Mouse (Mus musculus) limb, embryonic 14.5 days (tissue): ENCODE measurements around the gene Slc35f3. TPM values are rescaled to one million over a fixed set of nuclear protein-coding genes. Genes with fewer than 3 reads are reported as not detected.

ENCODE experiments used
- ATAC-seq: fragments of 200-750 bp; cut with Nextera tagmentation; 2 replicates; pipeline ENCODE4 v1.8.0; 2017; ENCODE audit warnings: low read depth, moderate number of reproducible peaks, moderate TSS enrichment; ENCODE audit not compliant: low FRiP score
- DNase-seq: peaks from one replicate; pipeline ENCODE4 v3.0.0-alpha.2; 2015; ENCODE audit warnings: low spot score
- H3K27ac ChIP-seq: fragments of 300-500 bp; sonication (generic); replicated peaks from 2 replicates; pipeline ENCODE4 v1.5.1; 2014; ENCODE audit warnings: low read depth, mild to moderate bottlenecking, low read length, moderate library complexity, mixed read lengths
- H3K27me3 ChIP-seq: fragments of 300-500 bp; sonication (generic); 2 replicates; pipeline ENCODE4 v1.6.1; 2014; ENCODE audit warnings: low read length, mixed read lengths; ENCODE audit not compliant: control insufficient read depth, insufficient read depth
- H3K36me3 ChIP-seq: fragments of 300-500 bp; sonication (generic); 2 replicates; pipeline ENCODE4 v1.6.1; 2014; ENCODE audit warnings: mild to moderate bottlenecking, low read length, moderate library complexity, mixed read lengths; ENCODE audit not compliant: control insufficient read depth, insufficient read depth
- H3K4me1 ChIP-seq: fragments of 300-500 bp; sonication (generic); 2 replicates; pipeline ENCODE4 v1.6.1; 2014; ENCODE audit warnings: antibody characterized with exemption, low read length, mixed read lengths; ENCODE audit not compliant: control insufficient read depth, insufficient read depth
- H3K4me2 ChIP-seq: fragments of 300-500 bp; sonication (generic); replicated peaks from 2 replicates; pipeline ENCODE4 v1.6.1; 2014; ENCODE audit warnings: low read depth, mild to moderate bottlenecking, low read length, moderate library complexity; ENCODE audit not compliant: severe bottlenecking
- H3K4me3 ChIP-seq: fragments of 300-500 bp; sonication (generic); replicated peaks from 2 replicates; pipeline ENCODE4 v1.5.1; 2014; ENCODE audit warnings: low read length
- H3K9ac ChIP-seq: fragments of 300-500 bp; sonication (generic); 2 replicates; pipeline ENCODE4 v1.6.1; 2014; ENCODE audit warnings: mild to moderate bottlenecking, low read depth, low read length, moderate library complexity; ENCODE audit not compliant: severe bottlenecking
- H3K9me3 ChIP-seq: fragments of 300-500 bp; sonication (generic); 2 replicates; pipeline ENCODE4 v1.6.1; 2016; ENCODE audit warnings: low read length; ENCODE audit not compliant: control insufficient read depth
- POLR2A ChIP-seq: fragments of 200-500 bp; IDR thresholded peaks from 2 replicates; pipeline ENCODE4 v1.8.0; 2012; ENCODE audit warnings: inconsistent platforms, mild to moderate bottlenecking, moderate library complexity, borderline replicate concordance; ENCODE audit not compliant: insufficient read depth, insufficient read length; ENCODE audit errors: extremely low read depth
- WGBS: fragments of 180-500 bp; shearing (Covaris S2); extraction: QIAGEN DNeasy Blood & Tissue Kit; methylation state at CpG from one replicate; pipeline ENCODE4 v1.1.7; 2014; 5-methylcytosine and 5-hydroxymethylcytosine counted together
- polyA plus RNA-seq, 2 experiments: library from polyadenylated mRNA; depleted of rRNA in 1 of 2; stranded (reverse) in 1 of 2; unstranded in 1 of 2; fragments of >200 nt; fragmentation: Nextera tagmentation in 1 of 2; extraction: Ambion mirVana in 1 of 2; gene quantifications; 2 replicates each; pipeline versions ENCODE4 v1.2.1 to v1.2.3; 2012 to 2014

The Slc35f3 gene
- polyA plus RNA-seq, 2 experiments = 1.7 to 1.8 TPM

DNA sequence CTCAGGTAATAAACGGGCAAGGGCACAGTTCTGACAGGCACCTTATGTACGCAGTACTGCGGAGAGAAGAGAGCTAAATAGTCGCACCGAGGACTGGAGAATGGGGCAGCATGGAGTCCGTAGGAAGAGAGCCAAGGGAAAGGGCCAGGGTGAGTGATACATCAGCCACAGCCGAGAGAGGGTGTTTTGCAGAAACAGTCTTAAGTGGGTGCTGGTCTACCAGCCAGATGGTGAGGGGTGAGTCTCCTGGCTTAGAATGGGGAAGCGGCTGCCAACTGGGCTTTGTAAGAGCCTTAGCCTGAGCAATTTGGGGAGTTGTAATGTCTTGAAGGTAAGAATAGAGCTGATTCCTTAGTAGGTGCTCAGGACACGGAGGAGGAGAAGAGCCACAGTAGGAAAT lies 8.8 kb downstream of the Slc35f3 start:
- H3K36me3 ChIP-seq = no peaks in the 10 kb centered on the region
- no peak for TF ChIP-seq POLR2A
- H3K27ac ChIP-seq = no peak overlapping the region
- DNase-seq (no peak), ATAC-seq (no peak)
- no peak overlapping the region for H3K4me3 ChIP-seq
- H3K9ac ChIP-seq = no peak overlapping the region
- WGBS = 78% methylated on average over 9 of the region's 9 CpGs
- no peaks in the 10 kb centered on the region for H3K9me3 ChIP-seq
- H3K4me2 ChIP-seq = no peak overlapping the region
- no peaks in the 10 kb centered on the region for H3K4me1 ChIP-seq
- H3K27me3 ChIP-seq = no peaks in the 10 kb centered on the region

DNA sequence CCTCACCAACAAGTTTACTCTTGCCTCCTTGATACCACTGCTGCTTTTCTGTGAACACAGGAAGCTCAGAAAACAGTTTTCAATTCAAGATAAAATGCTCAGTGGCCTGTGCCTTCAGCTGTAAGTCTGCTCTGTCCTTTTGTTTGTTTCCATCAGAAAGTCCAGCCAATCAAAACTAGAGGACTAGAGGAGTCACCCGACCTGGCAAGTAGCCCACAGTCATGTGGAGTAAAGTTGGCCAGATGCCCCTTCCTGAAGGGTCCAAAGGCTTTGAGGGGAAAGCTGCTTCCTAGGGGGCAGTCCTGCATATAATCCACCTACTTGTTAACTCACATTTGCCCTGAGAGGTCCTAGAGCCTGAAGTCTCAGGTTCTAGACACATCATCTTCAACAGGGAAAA lies 10.7 kb downstream of the Slc35f3 start:
- H3K36me3 ChIP-seq = no peaks in the 10 kb centered on the region
- no peak overlapping the region for H3K4me2 ChIP-seq
- no peak overlapping the region for H3K27ac ChIP-seq
- ATAC-seq = no peak
- no peak for TF ChIP-seq POLR2A
- no peak overlapping the region for H3K4me3 ChIP-seq
- DNase-seq = peak; percentile 38
- H3K9me3 ChIP-seq = no peaks in the 10 kb centered on the region
- WGBS = 31% methylated on average over 1 of the region's 1 CpGs
- no peak overlapping the region for H3K9ac ChIP-seq
- H3K4me1 ChIP-seq = no peaks in the 10 kb centered on the region
- no peaks in the 10 kb centered on the region for H3K27me3 ChIP-seq

DNA sequence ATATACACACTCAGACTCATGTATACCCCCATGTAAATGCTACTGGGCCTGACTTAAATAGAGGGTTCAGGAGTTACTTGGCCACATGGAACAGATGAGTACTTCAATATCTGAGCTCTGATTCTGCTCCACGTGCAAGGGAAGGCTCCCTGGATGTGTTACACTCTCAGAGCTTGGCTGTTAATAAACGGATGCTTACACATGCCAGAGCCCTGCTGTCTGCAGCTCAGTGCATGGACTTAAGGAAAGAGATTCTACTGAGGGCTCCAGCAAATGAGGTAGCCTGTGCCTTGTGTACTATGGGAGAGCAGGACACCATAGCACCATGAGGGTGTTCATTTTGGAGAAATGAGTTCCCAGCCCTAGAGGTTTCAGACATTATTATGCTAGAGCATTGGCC lies 26.6 kb downstream of the Slc35f3 start:
- Histone ChIP-seq H3K36me3 (no peaks in the 10 kb centered on the region), H3K4me3 (no peak overlapping the region), H3K27me3 (no peaks in the 10 kb centered on the region), H3K4me2 (no peak overlapping the region), H3K9me3 (peaks cover 12% of the 10 kb centered on the region), H3K27ac (no peak overlapping the region), H3K4me1 (peaks cover 6% of the 10 kb centered on the region), H3K9ac (no peak overlapping the region)
- no peak for ATAC-seq
- WGBS = 65% methylated on average over 2 of the region's 2 CpGs
- no peak for TF ChIP-seq POLR2A
- DNase-seq = no peak

GRCm38 (mm10) chr8:126326136-126326535 lies 27.8 kb downstream of the Slc35f3 start:
- DNase-seq = no peak
- peaks cover 12% of the 10 kb centered on the region for H3K9me3 ChIP-seq
- H3K4me2 ChIP-seq = no peak overlapping the region
- H3K9ac ChIP-seq = no peak overlapping the region
- H3K36me3 ChIP-seq = no peaks in the 10 kb centered on the region
- TF ChIP-seq POLR2A = no peak
- H3K4me3 ChIP-seq = no peak overlapping the region
- 68% methylated on average over 1 of the region's 1 CpGs for WGBS
- ATAC-seq = no peak
- H3K27me3 ChIP-seq = no peaks in the 10 kb centered on the region
- peak overlapping the region; percentile 33; the same call in 1 of the 2 replicates for H3K27ac ChIP-seq
- peaks cover 6% of the 10 kb centered on the region for H3K4me1 ChIP-seq

DNA sequence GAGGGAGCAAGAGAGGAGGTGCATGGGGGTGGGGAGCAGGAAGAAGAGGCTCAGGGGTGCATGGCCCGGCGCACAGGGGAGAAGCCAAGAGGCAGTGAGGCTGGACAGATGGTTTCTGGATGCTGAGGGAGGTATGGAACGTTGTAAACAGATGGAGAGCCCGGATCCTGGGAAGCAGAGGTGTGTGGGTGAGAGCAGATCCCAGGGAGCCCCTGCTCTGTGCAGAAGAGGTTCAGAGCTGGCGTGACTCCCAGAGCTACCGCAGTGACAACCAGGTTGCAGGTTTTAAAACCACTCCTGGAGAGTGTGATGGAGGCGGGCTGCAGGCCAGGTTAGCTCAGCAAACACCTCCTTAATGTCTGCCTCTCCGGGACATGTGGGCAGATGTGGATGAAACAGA lies 28.4 kb downstream of the Slc35f3 start:
- H3K27ac ChIP-seq = peak overlapping the region; percentile 33; the same call in 1 of the 2 replicates
- H3K4me3 ChIP-seq = no peak overlapping the region
- peaks cover 12% of the 10 kb centered on the region for H3K9me3 ChIP-seq
- DNase-seq = peak; percentile 77
- H3K4me2 ChIP-seq = no peak overlapping the region
- H3K36me3 ChIP-seq = no peaks in the 10 kb centered on the region
- ATAC-seq = peak; percentile 92
- H3K9ac ChIP-seq = no peak overlapping the region
- no peaks in the 10 kb centered on the region for H3K27me3 ChIP-seq
- H3K4me1 ChIP-seq = peaks cover 6% of the 10 kb centered on the region
- TF ChIP-seq POLR2A = no peak
- 44% methylated on average over 8 of the region's 8 CpGs for WGBS

DNA sequence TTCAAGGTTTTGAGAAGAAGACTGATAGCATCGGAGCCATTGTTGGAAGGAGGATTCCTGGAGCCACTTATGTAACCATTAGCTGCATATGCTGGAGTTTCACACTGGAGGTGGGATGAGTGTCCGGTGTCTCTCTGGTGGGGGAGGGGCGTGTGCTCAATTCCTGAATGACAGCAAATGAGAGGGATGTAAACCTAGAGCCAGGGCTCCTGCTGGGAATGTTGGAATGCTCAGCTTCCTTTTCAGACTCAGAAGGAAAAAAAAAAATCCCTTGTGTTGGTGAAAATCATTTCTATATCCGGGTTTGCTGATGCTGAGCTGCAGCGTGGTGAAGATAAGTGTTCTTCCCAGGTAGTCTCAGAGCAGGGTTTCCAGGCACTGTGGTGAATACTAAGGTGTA lies 29.4 kb downstream of the Slc35f3 start:
- no peak overlapping the region for H3K9ac ChIP-seq
- no peak for TF ChIP-seq POLR2A
- H3K4me3 ChIP-seq = no peak overlapping the region
- no peak overlapping the region for H3K4me2 ChIP-seq
- no peaks in the 10 kb centered on the region for H3K36me3 ChIP-seq
- no peaks in the 10 kb centered on the region for H3K27me3 ChIP-seq
- no peak for ATAC-seq
- peaks cover 6% of the 10 kb centered on the region for H3K4me1 ChIP-seq
- DNase-seq = no peak
- H3K9me3 ChIP-seq = peaks cover 12% of the 10 kb centered on the region
- no peak overlapping the region for H3K27ac ChIP-seq
- WGBS = 53% methylated on average over 5 of the region's 5 CpGs
